Mouse (Mus musculus): ENCODE data around the gene Izumo4. TPM values are rescaled to one million over a fixed set of nuclear protein-coding genes. Genes with fewer than 3 reads are reported as not detected.
A peak's percentile ranks its signal among the peaks of the same experiment; 100 is the strongest.

The Izumo4 gene
- polyA plus RNA-seq, 1 experiment from 2014 or later = 10.4 TPM

DNA sequence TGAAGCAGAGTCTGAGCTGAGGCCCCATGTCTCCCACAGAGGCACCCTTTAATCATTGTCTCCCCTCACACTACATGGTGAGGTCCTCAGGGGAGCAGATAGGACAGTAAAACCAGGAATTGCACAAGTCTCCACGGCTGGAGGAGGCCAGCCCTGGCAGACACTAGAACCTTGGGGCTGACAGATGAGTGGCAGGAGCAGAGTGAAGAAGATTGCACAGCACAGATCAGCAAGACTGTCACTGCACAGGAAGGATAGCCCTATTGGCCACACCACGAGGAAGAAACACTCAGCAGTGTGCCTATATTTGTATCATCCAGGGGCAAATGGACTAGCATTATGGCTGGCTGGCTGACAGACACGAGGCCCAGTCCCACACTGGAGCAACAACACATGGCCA lies 8.8 kb downstream of the Izumo4 start:
- Histone ChIP-seq H3K9me3 (replicated peaks; ENCODE audit: control insufficient read depth, low read length) (no peaks in the 10 kb centered on the region), H3K36me3 (ENCODE audit: control insufficient read depth, insufficient read depth) (peaks cover 63% of the 10 kb centered on the region), H3K4me1 (ENCODE audit: control insufficient read depth, low read depth, low read length) (no peaks in the 10 kb centered on the region), H3K4me2 (ENCODE audit: low read depth, low read length) (no peak overlapping the region), H3K27me3 (ENCODE audit: control insufficient read depth, insufficient read depth, low read depth, low read length) (no peaks in the 10 kb centered on the region), H3K27ac (ENCODE audit: low read length) (no peak overlapping the region), H3K9ac (ENCODE audit: low read depth, low read length) (no peak overlapping the region), H3K4me3 (ENCODE audit: low read depth, low read length) (no peak overlapping the region)
- no peak for ATAC-seq (ENCODE audit: low read depth)
- WGBS (ENCODE audit: insufficient replicate concordance) = 57% methylated on average over 3 of the region's 3 CpGs

GRCm38 (mm10) chr10:80717281-80717680 lies 15.3 kb downstream of the Izumo4 start:
- H3K4me3 ChIP-seq (ENCODE audit: low read depth, low read length) = no peak overlapping the region
- 81% methylated on average over 1 of the region's 1 CpGs for WGBS (ENCODE audit: insufficient replicate concordance)
- no peaks in the 10 kb centered on the region for H3K9me3 ChIP-seq (replicated peaks; ENCODE audit: control insufficient read depth, low read length)
- H3K36me3 ChIP-seq (ENCODE audit: control insufficient read depth, insufficient read depth) = peaks cover 51% of the 10 kb centered on the region
- no peak overlapping the region for H3K4me2 ChIP-seq (ENCODE audit: low read depth, low read length)
- no peak overlapping the region for H3K9ac ChIP-seq (ENCODE audit: low read depth, low read length)
- H3K4me1 ChIP-seq (ENCODE audit: control insufficient read depth, low read depth, low read length) = no peaks in the 10 kb centered on the region
- no peak overlapping the region for H3K27ac ChIP-seq (ENCODE audit: low read length)
- H3K27me3 ChIP-seq (ENCODE audit: control insufficient read depth, insufficient read depth, low read depth, low read length) = no peaks in the 10 kb centered on the region
- no peak for ATAC-seq (ENCODE audit: low read depth)

- Histone ChIP-seq H3K9me3 (replicated peaks; ENCODE audit: control insufficient read depth, low read length) (no peaks in the 10 kb centered on the region), H3K27ac (ENCODE audit: low read length) (no peak overlapping the region), H3K9ac (ENCODE audit: low read depth, low read length) (no peak overlapping the region), H3K36me3 (ENCODE audit: control insufficient read depth, insufficient read depth) (peaks cover 55% of the 10 kb centered on the region), H3K27me3 (ENCODE audit: control insufficient read depth, insufficient read depth, low read depth, low read length) (no peaks in the 10 kb centered on the region), H3K4me1 (ENCODE audit: control insufficient read depth, low read depth, low read length) (no peaks in the 10 kb centered on the region), H3K4me3 (ENCODE audit: low read depth, low read length) (no peak overlapping the region), H3K4me2 (ENCODE audit: low read depth, low read length) (no peak overlapping the region)
- no peak for ATAC-seq (ENCODE audit: low read depth)
- WGBS (ENCODE audit: insufficient replicate concordance) = 76% methylated on average over 5 of the region's 5 CpGs
Measured at GRCm38 (mm10) chr10:80727369-80728127, 25.6 kb downstream of the Izumo4 start.

DNA sequence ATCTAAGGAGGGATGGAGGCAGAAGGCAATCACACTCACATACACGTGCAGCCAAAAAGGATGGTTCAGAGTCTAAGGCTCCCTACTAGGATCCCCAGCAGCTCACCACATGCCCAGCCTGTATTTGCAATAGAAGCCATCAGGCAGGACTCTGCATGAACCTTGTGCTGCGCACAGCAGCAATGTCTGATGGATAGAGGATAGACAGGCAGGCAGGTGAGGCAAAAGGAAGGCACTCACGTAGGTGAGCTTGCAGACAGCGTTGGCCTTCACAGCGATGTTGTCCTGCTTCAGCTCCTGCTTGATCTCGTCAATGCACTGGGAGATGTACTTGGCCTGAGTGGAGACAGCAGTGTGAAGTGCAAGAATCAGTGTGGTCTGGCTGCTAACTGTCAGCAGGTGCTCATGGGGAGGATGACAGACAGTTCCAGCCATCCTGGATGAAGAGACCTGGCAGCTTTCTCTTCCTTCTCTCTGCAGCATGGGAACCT lies 30.7 kb downstream of the Izumo4 start:
- WGBS (ENCODE audit: insufficient replicate concordance) = 87% methylated on average over 6 of the region's 6 CpGs
- Histone ChIP-seq H3K9ac (ENCODE audit: low read depth, low read length) (no peak overlapping the region), H3K9me3 (replicated peaks; ENCODE audit: control insufficient read depth, low read length) (no peaks in the 10 kb centered on the region), H3K27ac (ENCODE audit: low read length) (no peak overlapping the region), H3K27me3 (ENCODE audit: control insufficient read depth, insufficient read depth, low read depth, low read length) (no peaks in the 10 kb centered on the region), H3K4me2 (ENCODE audit: low read depth, low read length) (no peak overlapping the region), H3K36me3 (ENCODE audit: control insufficient read depth, insufficient read depth) (peaks cover 27% of the 10 kb centered on the region), H3K4me1 (ENCODE audit: control insufficient read depth, low read depth, low read length) (no peaks in the 10 kb centered on the region; the same call in 1 of the 2 replicates), H3K4me3 (ENCODE audit: low read depth, low read length) (no peak overlapping the region)
- no peak for ATAC-seq (ENCODE audit: low read depth)

DNA sequence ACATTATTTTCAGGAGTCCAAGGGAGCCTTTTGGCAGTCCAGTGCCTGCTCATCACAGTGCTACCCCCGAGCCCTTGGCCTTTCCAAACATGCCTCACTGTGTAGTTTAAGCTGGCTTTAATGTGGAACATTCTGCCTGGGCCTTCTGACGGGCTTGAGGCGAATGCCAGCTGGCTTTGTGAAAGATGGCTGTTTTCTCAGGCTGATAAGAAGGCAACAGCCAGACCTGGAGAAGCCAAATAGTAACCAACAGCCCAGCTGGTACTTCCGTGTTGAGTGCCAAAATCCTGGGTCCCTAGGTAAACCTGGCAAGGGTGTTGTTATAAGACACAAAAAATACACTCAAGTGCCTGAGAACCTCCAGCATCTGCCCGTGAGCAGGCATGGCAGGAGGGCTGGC lies 34.7 kb downstream of the Izumo4 start:
- WGBS (ENCODE audit: insufficient replicate concordance) = 46% methylated on average over 5 of the region's 5 CpGs
- Histone ChIP-seq H3K27ac (ENCODE audit: low read length) (no peak overlapping the region), H3K4me1 (ENCODE audit: control insufficient read depth, low read depth, low read length) (peaks cover 26% of the 10 kb centered on the region), H3K4me2 (ENCODE audit: low read depth, low read length) (no peak overlapping the region), H3K9me3 (replicated peaks; ENCODE audit: control insufficient read depth, low read length) (no peaks in the 10 kb centered on the region), H3K9ac (ENCODE audit: low read depth, low read length) (no peak overlapping the region), H3K27me3 (ENCODE audit: control insufficient read depth, insufficient read depth, low read depth, low read length) (no peaks in the 10 kb centered on the region), H3K4me3 (ENCODE audit: low read depth, low read length) (no peak overlapping the region), H3K36me3 (ENCODE audit: control insufficient read depth, insufficient read depth) (0 out of 2 replicates have a peak, but pooled peaks cover 4% of the 10 kb centered on the region)
- no peak for ATAC-seq (ENCODE audit: low read depth)

GRCm38 (mm10) chr10:80738657-80739056 lies 36.7 kb downstream of the Izumo4 start:
- WGBS (ENCODE audit: insufficient replicate concordance) = 45% methylated on average over 1 of the region's 1 CpGs
- peaks cover 31% of the 10 kb centered on the region for H3K4me1 ChIP-seq (ENCODE audit: control insufficient read depth, low read depth, low read length)
- no peak overlapping the region for H3K4me3 ChIP-seq (ENCODE audit: low read depth, low read length)
- no peak overlapping the region for H3K4me2 ChIP-seq (ENCODE audit: low read depth, low read length)
- H3K36me3 ChIP-seq (ENCODE audit: control insufficient read depth, insufficient read depth) = no peaks in the 10 kb centered on the region
- no peaks in the 10 kb centered on the region for H3K9me3 ChIP-seq (replicated peaks; ENCODE audit: control insufficient read depth, low read length)
- H3K27ac ChIP-seq (ENCODE audit: low read length) = no peak overlapping the region
- ATAC-seq (ENCODE audit: low read depth) = no peak
- H3K27me3 ChIP-seq (ENCODE audit: control insufficient read depth, insufficient read depth, low read depth, low read length) = no peaks in the 10 kb centered on the region
- no peak overlapping the region for H3K9ac ChIP-seq (ENCODE audit: low read depth, low read length)

GRCm38 (mm10) chr10:80741146-80741545 lies 39.2 kb downstream of the Izumo4 start:
- 11% methylated on average over 5 of the region's 5 CpGs for WGBS (ENCODE audit: insufficient replicate concordance)
- Histone ChIP-seq H3K27me3 (ENCODE audit: control insufficient read depth, insufficient read depth, low read depth, low read length) (no peaks in the 10 kb centered on the region), H3K4me2 (ENCODE audit: low read depth, low read length) (peak overlapping the region; percentile 73), H3K36me3 (ENCODE audit: control insufficient read depth, insufficient read depth) (no peaks in the 10 kb centered on the region), H3K9ac (ENCODE audit: low read depth, low read length) (peak overlapping the region; percentile 96), H3K4me1 (ENCODE audit: control insufficient read depth, low read depth, low read length) (peaks cover 40% of the 10 kb centered on the region), H3K9me3 (replicated peaks; ENCODE audit: control insufficient read depth, low read length) (no peaks in the 10 kb centered on the region), H3K27ac (ENCODE audit: low read length) (peak overlapping the region; percentile 71), H3K4me3 (ENCODE audit: low read depth, low read length) (peak overlapping the region; percentile 97)
- ATAC-seq (ENCODE audit: low read depth) = no peak

DNA sequence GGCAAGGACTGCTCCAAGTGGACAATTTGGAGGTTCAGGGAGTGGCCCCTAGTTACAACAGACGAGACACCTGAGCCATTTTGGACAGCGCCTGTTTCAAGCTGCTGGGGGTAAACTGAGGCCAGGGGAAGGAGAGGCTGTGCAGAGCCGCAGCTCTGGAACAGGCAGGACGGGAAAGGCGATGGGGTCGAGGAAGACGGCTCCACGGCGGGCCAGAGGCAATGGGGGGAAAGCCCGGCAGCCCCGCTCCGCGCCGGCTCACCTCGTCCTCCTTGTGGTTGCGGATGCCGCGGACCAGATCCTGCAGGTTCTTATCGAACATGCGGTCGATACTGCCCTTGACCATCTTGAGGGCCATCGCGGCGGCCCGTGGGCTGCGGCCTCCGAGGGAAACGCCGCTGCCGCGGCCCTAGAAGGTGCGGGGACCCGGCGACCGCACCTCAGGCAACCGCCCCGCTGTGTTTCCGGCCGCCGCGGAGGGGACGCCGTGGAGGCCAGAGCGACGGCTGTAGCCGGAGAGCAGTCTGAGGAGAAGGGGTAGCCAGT lies 39.7 kb downstream of the Izumo4 start:
- no peaks in the 10 kb centered on the region for H3K27me3 ChIP-seq (ENCODE audit: control insufficient read depth, insufficient read depth, low read depth, low read length)
- whole genome bisulfite sequencing (ENCODE audit: insufficient replicate concordance) = 0% methylated on average over 46 of the region's 46 CpGs
- peak overlapping the region; percentile 73 for H3K4me2 ChIP-seq (ENCODE audit: low read depth, low read length)
- H3K9me3 ChIP-seq (replicated peaks; ENCODE audit: control insufficient read depth, low read length) = no peaks in the 10 kb centered on the region
- peak overlapping the region; percentile 96 for H3K9ac ChIP-seq (ENCODE audit: low read depth, low read length)
- no peaks in the 10 kb centered on the region for H3K36me3 ChIP-seq (ENCODE audit: control insufficient read depth, insufficient read depth)
- ATAC-seq (ENCODE audit: low read depth) = peak; percentile 35; the same call in 1 of the 2 replicates
- peak overlapping the region; percentile 97 for H3K4me3 ChIP-seq (ENCODE audit: low read depth, low read length)
- peaks cover 40% of the 10 kb centered on the region for H3K4me1 ChIP-seq (ENCODE audit: control insufficient read depth, low read depth, low read length)
- H3K27ac ChIP-seq (ENCODE audit: low read length) = peak overlapping the region; percentile 71
